Mouse (Mus musculus) sigmoid colon, adult 10 weeks (tissue): ENCODE measurements around the gene Kcnh8. TPM values are rescaled to one million over a fixed set of nuclear protein-coding genes. Genes with fewer than 3 reads are reported as not detected.

Experiments used
- polyA plus RNA-seq: library from polyadenylated mRNA; stranded (reverse); fragments of 350-450 nt; fragmentation: Illumina TruSeq; extraction: RNeasy Lipid Tissue Mini Kit (QIAGEN cat#74804); gene quantifications from one replicate; pipeline ENCODE4 v1.2.3, GENCODE M21; 2014; ENCODE audit warnings: low read depth, low replicate concordance

Gene Kcnh8
- polyA plus RNA-seq, result 0.47 TPM

DNA sequence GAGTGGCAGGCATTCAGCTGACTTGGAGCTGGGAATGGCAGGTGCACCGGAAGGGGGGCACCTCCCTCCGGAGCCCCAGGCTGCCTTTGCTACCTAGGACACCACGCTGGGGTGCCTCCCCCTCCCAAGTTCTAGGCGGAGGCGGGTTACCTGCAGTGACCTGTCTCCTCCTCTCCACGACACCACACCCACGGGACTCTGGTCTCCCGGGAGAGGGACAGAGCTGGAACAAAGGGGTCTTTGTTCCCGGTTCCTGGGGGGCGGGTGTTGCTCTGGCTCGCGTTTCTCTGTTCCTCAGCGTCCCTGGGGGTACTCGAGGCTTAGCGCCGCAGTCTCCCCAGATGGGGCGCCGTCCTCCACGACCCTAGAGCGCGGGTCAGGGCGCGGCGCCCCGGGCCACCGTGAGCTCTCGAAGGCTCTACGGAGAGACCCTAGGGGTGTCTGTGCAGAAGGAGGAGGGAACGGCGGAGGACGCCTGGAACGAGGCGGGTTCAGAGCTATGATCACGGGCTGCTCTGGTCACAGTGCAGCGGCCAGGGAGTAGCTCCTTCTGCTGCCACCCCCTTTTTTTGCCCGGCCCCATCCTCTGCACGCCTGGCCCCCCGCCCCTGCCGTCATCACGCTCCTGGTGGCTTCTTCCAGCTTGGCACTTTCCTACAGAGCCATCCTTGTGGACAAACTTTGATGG, at the start of gene Kcnh8:
Kcnh8 (plus strand) TSS at position 617 of the 688 bp plus-strand sequence.

